ENCODE assay signal across 23 mouse cellular contexts in genomic region chr13:16641611-16642449, GRCm38 (mm10).
A peak's percentile ranks its signal among the peaks of the same experiment; 100 is the strongest.
DNase-seq lines count a peak whose midpoint lies in the region; ATAC-seq and TF ChIP-seq lines count a peak whose summit lies in the region.
"Had no signal": no experiment of that assay in that cellular context is flagged by ENCODE, and none has a peak within 500 bp of the region (broad histone marks: within the 10 kb centered on the region; RNA-seq: fewer than 3 reads in every experiment).

No protein-coding gene starts in this region.

- H3K9me3 ChIP-seq in hindbrain, postnatal 0 days (ENCODE audit: low read length), result no peaks in the 10 kb centered on the region
- H3K9me3 ChIP-seq in hindbrain, embryonic 13.5 days, result no peaks in the 10 kb centered on the region
- no peaks in the 10 kb centered on the region for H3K9me3 ChIP-seq in midbrain, embryonic 15.5 days
- no peaks in the 10 kb centered on the region for H3K9me3 ChIP-seq in midbrain, embryonic 11.5 days (ENCODE audit: control insufficient read depth, low read length)
- no peaks in the 10 kb centered on the region for H3K9me3 ChIP-seq in midbrain, embryonic 16.5 days (replicated peaks; ENCODE audit: control insufficient read depth, low read length, poor library complexity, severe bottlenecking)
- H3K9me3 ChIP-seq: forebrain, embryonic 10.5 days; G1E; heart, embryonic 15.5 days; limb, embryonic 15.5 days; neural tube, embryonic 12.5 days had no signal

- ATAC-seq in hindbrain, postnatal 0 days, result 0 out of 2 replicates have a peak, but pooled peaks have one; percentile 27
- ATAC-seq in hindbrain, embryonic 13.5 days (ENCODE audit: low FRiP score), result no peak
- peak; percentile 65; the same call in 1 of the 2 replicates for ATAC-seq in midbrain, embryonic 15.5 days (replicated peaks)
- no peak for ATAC-seq in midbrain, embryonic 11.5 days (ENCODE audit: low FRiP score)
- peak; percentile 70 for ATAC-seq in midbrain, embryonic 16.5 days
- ATAC-seq: CD4-positive, CD25-positive, alpha-beta regulatory T cell, adult 4 months; inflammation-experienced regulatory T-cells, adult 6 months had no signal

- no peak overlapping the region for H3K27ac ChIP-seq in hindbrain, postnatal 0 days
- H3K27ac ChIP-seq in hindbrain, embryonic 13.5 days, result no peak overlapping the region
- H3K27ac ChIP-seq in midbrain, embryonic 15.5 days, result no peak overlapping the region
- no peak overlapping the region for H3K27ac ChIP-seq in midbrain, embryonic 11.5 days (ENCODE audit: low read depth, low read length)
- no peak overlapping the region for H3K27ac ChIP-seq in midbrain, embryonic 16.5 days (ENCODE audit: low read length)
- H3K27ac ChIP-seq: forebrain, embryonic 10.5 days; heart, adult 2 months; heart, embryonic 15.5 days; limb, embryonic 15.5 days; neural tube, embryonic 12.5 days had no signal

- H3K27me3 ChIP-seq in hindbrain, postnatal 0 days (ENCODE audit: insufficient read depth, low read length), result no peaks in the 10 kb centered on the region
- H3K27me3 ChIP-seq in hindbrain, embryonic 13.5 days, result no peaks in the 10 kb centered on the region
- no peaks in the 10 kb centered on the region for H3K27me3 ChIP-seq in midbrain, embryonic 15.5 days (replicated peaks)
- no peaks in the 10 kb centered on the region for H3K27me3 ChIP-seq in midbrain, embryonic 11.5 days (ENCODE audit: control insufficient read depth, insufficient read depth, low read length)
- no peaks in the 10 kb centered on the region for H3K27me3 ChIP-seq in midbrain, embryonic 16.5 days (ENCODE audit: control insufficient read depth, insufficient read depth, low read depth, low read length)
- H3K27me3 ChIP-seq: heart, embryonic 15.5 days; limb, embryonic 15.5 days; neural tube, embryonic 12.5 days had no signal

- no peak for TF ChIP-seq CTCF in hindbrain, postnatal 0 days (IDR thresholded peaks at IDR 0.05; ENCODE audit: low read depth)
- TF ChIP-seq CTCF in lung, adult 2 months (IDR thresholded peaks at IDR 0.05; ENCODE audit: insufficient read depth, low read length), result no peak

- no peak for TF ChIP-seq POLR2A in lung, adult 2 months (IDR thresholded peaks at IDR 0.05; ENCODE audit: borderline replicate concordance, extremely low read depth, low read depth, low read length)

- no peaks in the 10 kb centered on the region for H3K36me3 ChIP-seq in hindbrain, postnatal 0 days (ENCODE audit: insufficient read depth, low read length)
- no peaks in the 10 kb centered on the region for H3K36me3 ChIP-seq in hindbrain, embryonic 13.5 days
- no peaks in the 10 kb centered on the region for H3K36me3 ChIP-seq in midbrain, embryonic 15.5 days (replicated peaks)
- H3K36me3 ChIP-seq in midbrain, embryonic 11.5 days (ENCODE audit: control insufficient read depth, insufficient read depth, low read length), result no peaks in the 10 kb centered on the region
- H3K36me3 ChIP-seq in midbrain, embryonic 16.5 days (ENCODE audit: control insufficient read depth, insufficient read depth, low read length), result no peaks in the 10 kb centered on the region
- H3K36me3 ChIP-seq: forebrain, embryonic 10.5 days; G1E; heart, embryonic 15.5 days; limb, embryonic 15.5 days; neural tube, embryonic 12.5 days had no signal

- peak; percentile 10 for DNase-seq in hindbrain, postnatal 0 days (ENCODE audit: low spot score)
- DNase-seq in midbrain, embryonic 11.5 days (ENCODE audit: low spot score, missing footprints), result no peak
- peak; percentile 55 for DNase-seq in NIH3T3 (ENCODE audit: low read depth)
- no peak for DNase-seq in right cerebral cortex, postnatal 10 days (ENCODE audit: low spot score in 2 of 2)
- DNase-seq in lung, adult 2 months, result no peak
- DNase-seq: embryo, embryonic 11 days; gastrocnemius, postnatal 25 days; heart, adult 2 months; kidney, adult 2 months; kidney, postnatal 14 days; lung, postnatal 10 days; thymus, adult 18-20 months; thymus, postnatal 4 days had no signal

- H3K4me2 ChIP-seq in hindbrain, postnatal 0 days (ENCODE audit: low read depth, low read length), result no peak overlapping the region
- no peak overlapping the region for H3K4me2 ChIP-seq in hindbrain, embryonic 13.5 days
- H3K4me2 ChIP-seq in midbrain, embryonic 15.5 days, result no peak overlapping the region
- H3K4me2 ChIP-seq in midbrain, embryonic 11.5 days, result no peak overlapping the region
- no peak overlapping the region for H3K4me2 ChIP-seq in midbrain, embryonic 16.5 days (ENCODE audit: low read length)
- H3K4me2 ChIP-seq: heart, embryonic 15.5 days; limb, embryonic 15.5 days; neural tube, embryonic 12.5 days had no signal

- H3K9ac ChIP-seq in hindbrain, postnatal 0 days (replicated peaks; ENCODE audit: low read length), result no peak overlapping the region
- H3K9ac ChIP-seq in hindbrain, embryonic 13.5 days, result no peak overlapping the region
- H3K9ac ChIP-seq in midbrain, embryonic 15.5 days, result no peak overlapping the region
- H3K9ac ChIP-seq in midbrain, embryonic 11.5 days (ENCODE audit: low read length), result no peak overlapping the region
- H3K9ac ChIP-seq in midbrain, embryonic 16.5 days (ENCODE audit: low read depth, low read length), result no peak overlapping the region
- H3K9ac ChIP-seq: heart, embryonic 15.5 days; limb, embryonic 15.5 days; neural tube, embryonic 12.5 days had no signal

- WGBS in hindbrain, postnatal 0 days, result 35% methylated on average over 3 of the region's 3 CpGs
- WGBS in hindbrain, embryonic 13.5 days, result 70% methylated on average over 3 of the region's 3 CpGs
- 53% methylated on average over 3 of the region's 3 CpGs for WGBS in midbrain, embryonic 15.5 days
- 88% methylated on average over 3 of the region's 3 CpGs for WGBS in midbrain, embryonic 11.5 days
- 60% methylated on average over 3 of the region's 3 CpGs for WGBS in midbrain, embryonic 16.5 days
- WGBS in lung, adult 2 months, result 37% methylated on average over 3 of the region's 3 CpGs

- no peak overlapping the region for H3K4me3 ChIP-seq in hindbrain, postnatal 0 days (ENCODE audit: low read length)
- no peak overlapping the region for H3K4me3 ChIP-seq in hindbrain, embryonic 13.5 days
- H3K4me3 ChIP-seq in midbrain, embryonic 15.5 days, result no peak overlapping the region
- no peak overlapping the region for H3K4me3 ChIP-seq in midbrain, embryonic 11.5 days (ENCODE audit: low read depth, low read length)
- H3K4me3 ChIP-seq in midbrain, embryonic 16.5 days (ENCODE audit: low read depth, low read length), result no peak overlapping the region
- no peak overlapping the region for H3K4me3 ChIP-seq in lung, adult 2 months (replicated peaks; ENCODE audit: extremely low read depth, low read depth, low read length)
- H3K4me3 ChIP-seq: forebrain, embryonic 10.5 days; heart, adult 2 months; heart, embryonic 15.5 days; limb, embryonic 15.5 days; neural tube, embryonic 12.5 days had no signal

- no peaks in the 10 kb centered on the region; the same call in 1 of the 2 replicates for H3K4me1 ChIP-seq in hindbrain, postnatal 0 days (ENCODE audit: insufficient read depth, low read length)
- H3K4me1 ChIP-seq in hindbrain, embryonic 13.5 days (replicated peaks), result peaks cover 4% of the 10 kb centered on the region
- peaks cover 6% of the 10 kb centered on the region; the same call in 1 of the 2 replicates for H3K4me1 ChIP-seq in midbrain, embryonic 15.5 days
- no peaks in the 10 kb centered on the region for H3K4me1 ChIP-seq in midbrain, embryonic 11.5 days (ENCODE audit: control insufficient read depth, insufficient read depth, low read length)
- H3K4me1 ChIP-seq in midbrain, embryonic 16.5 days (ENCODE audit: control insufficient read depth, insufficient read depth, low read length), result no peaks in the 10 kb centered on the region
- H3K4me1 ChIP-seq in lung, adult 2 months (ENCODE audit: control insufficient read depth, insufficient read depth, low read length), result no peaks in the 10 kb centered on the region
- H3K4me1 ChIP-seq: forebrain, embryonic 10.5 days; heart, embryonic 15.5 days; neural tube, embryonic 12.5 days had no signal

Comparison
In these comparisons a context has a peak if more than half of its experiments do, and no peak if none do; other contexts are left out.
1. ATAC-seq: peak in hindbrain, postnatal 0 days (single experiment), midbrain, embryonic 15.5 days (single experiment) and midbrain, embryonic 16.5 days (single experiment); none in hindbrain, embryonic 13.5 days (single experiment) and midbrain, embryonic 11.5 days (single experiment).
2. DNase-seq: peak in hindbrain, postnatal 0 days (single experiment) and NIH3T3 (single experiment); none in midbrain, embryonic 11.5 days (single experiment), right cerebral cortex, postnatal 10 days (0 of 2) and lung, adult 2 months (single experiment).